Comparison of ENCODE assay signal across 16 mouse cellular contexts in genomic region chr1:166944540-166944939, GRCm38 (mm10).
"Had no signal": no experiment of that assay in that cellular context is flagged by ENCODE, and none has a peak within 500 bp of the region (broad histone marks: within the 10 kb centered on the region; RNA-seq: fewer than 3 reads in every experiment).

No protein-coding gene starts in this region.

- H3K9me3 ChIP-seq: neural tube, embryonic 13.5 days; neural tube, embryonic 15.5 days; stomach, embryonic 15.5 days had no signal

- H3K27ac ChIP-seq: neural tube, embryonic 13.5 days; neural tube, embryonic 15.5 days; stomach, embryonic 15.5 days; stomach, postnatal 0 days had no signal

- DNase-seq: retina, postnatal 1 day; right cerebral cortex, adult 18-20 months; right cerebral cortex, postnatal 14 days; right cerebral cortex, postnatal 25 days; right cerebral cortex, postnatal 4 days; spleen, adult 18-20 months; thymus, adult 18-20 months; thymus, adult 2 months; thymus, postnatal 14 days; thymus, postnatal 25 days; thymus, postnatal 36 days; thymus, postnatal 4 days had no signal

- H3K4me1 ChIP-seq: stomach, embryonic 15.5 days had no signal

- H3K9ac ChIP-seq: neural tube, embryonic 13.5 days; neural tube, embryonic 15.5 days; stomach, embryonic 15.5 days had no signal

- H3K36me3 ChIP-seq: neural tube, embryonic 13.5 days; neural tube, embryonic 15.5 days; stomach, embryonic 15.5 days had no signal

- H3K4me2 ChIP-seq: neural tube, embryonic 13.5 days; neural tube, embryonic 15.5 days; stomach, embryonic 15.5 days had no signal

- H3K4me3 ChIP-seq: neural tube, embryonic 13.5 days; neural tube, embryonic 15.5 days; stomach, embryonic 15.5 days had no signal

- H3K27me3 ChIP-seq: neural tube, embryonic 13.5 days; neural tube, embryonic 15.5 days; stomach, embryonic 15.5 days had no signal
